Mouse (Mus musculus) MEL (cell line): ENCODE measurements at regions not wholly inside any gene's neighbourhood (a gene's known extent, or its start where the extent isn't known, plus 50 kb on each side); places are given as distances from the start of the nearest gene placed in this dataset.

Experiments used
- DNase-seq: peaks from one replicate; pipeline ENCODE4 v3.0.0; 2011; ENCODE audit warnings: low read depth, low spot score
- H3K27ac ChIP-seq: 2 replicates; pipeline ENCODE4 v1.5.1; 2012; ENCODE audit warnings: low read depth, mild to moderate bottlenecking, control low read depth, low read length, moderate library complexity; ENCODE audit not compliant: control insufficient read depth
- H3K27me3 ChIP-seq, 2 experiments: fragments of 150-350 bp in 1 of 2; sonication (generic) in 1 of 2; 2 replicates each; pipeline ENCODE4 v1.6.1; 2012; ENCODE audit warnings: low read length in 2 of 2, mild to moderate bottlenecking in 2 of 2, improper control_type of control experiment in 1 of 2, moderate library complexity in 1 of 2; ENCODE audit not compliant: insufficient read depth in 2 of 2, control insufficient read depth in 1 of 2
- H3K36me3 ChIP-seq, 2 experiments: 2 replicates each; pipeline ENCODE4 v1.6.1; 2012 to 2014; ENCODE audit warnings: low read length in 2 of 2, improper control_type of control experiment in 1 of 2, inconsistent platforms in 1 of 2, mild to moderate bottlenecking in 1 of 2; ENCODE audit not compliant: insufficient read depth in 2 of 2, control insufficient read depth in 1 of 2
- H3K4me1 ChIP-seq, 2 experiments: fragments of 150-350 bp in 1 of 2; sonication (generic) in 1 of 2; 2 replicates each; pipeline ENCODE4 v1.6.1; 2012; ENCODE audit warnings: low read length in 2 of 2, improper control_type of control experiment in 1 of 2, mild to moderate bottlenecking in 1 of 2; ENCODE audit not compliant: insufficient read depth in 2 of 2, control insufficient read depth in 1 of 2
- H3K4me3 ChIP-seq, 2 experiments: fragments of 150-350 bp in 1 of 2; sonication (generic) in 1 of 2; 2 replicates each; pipeline ENCODE4 v1.5.1; 2012; ENCODE audit warnings: low read depth in 2 of 2, low read length in 2 of 2, mild to moderate bottlenecking in 2 of 2, moderate library complexity in 2 of 2, control low read depth in 1 of 2, improper control_type of control experiment in 1 of 2; ENCODE audit not compliant: control insufficient read depth in 1 of 2, insufficient read depth in 1 of 2
- H3K79me2 ChIP-seq: 2 replicates; pipeline ENCODE4 v1.6.1; 2012; ENCODE audit warnings: mild to moderate bottlenecking, low read length, moderate library complexity; ENCODE audit not compliant: control insufficient read depth, poor library complexity, insufficient read depth
- H3K9ac ChIP-seq: 2 replicates; pipeline ENCODE4 v1.6.1; 2012; ENCODE audit warnings: low read depth, mild to moderate bottlenecking, control low read depth, low read length, moderate library complexity; ENCODE audit not compliant: control insufficient read depth, poor library complexity, severe bottlenecking
- H3K9me3 ChIP-seq: fragments of 150-350 bp; sonication (generic); replicated peaks from 2 replicates; pipeline ENCODE4 v1.6.1; 2012; ENCODE audit warnings: mild to moderate bottlenecking, low read length, improper control_type of control experiment, moderate library complexity; ENCODE audit not compliant: insufficient read depth
- BHLHE40 ChIP-seq: IDR thresholded peaks from 2 replicates; pipeline ENCODE4 v1.6.1; 2012; ENCODE audit warnings: low read depth, mild to moderate bottlenecking, inconsistent platforms, low read length, improper control_type of control experiment, borderline replicate concordance
- CHD1 ChIP-seq: IDR thresholded peaks from 2 replicates; pipeline ENCODE4 v1.6.1; 2012; ENCODE audit warnings: low read depth, mild to moderate bottlenecking, inconsistent platforms, low read length, improper control_type of control experiment
- CTCF ChIP-seq, 3 experiments: IDR thresholded peaks in 2 of 3; conservative IDR thresholded peaks in 1 of 3; 2 replicates each; pipeline ENCODE4 v1.5.1; 2011 to 2012; ENCODE audit warnings: low read length in 3 of 3, low read depth in 2 of 3, mild to moderate bottlenecking in 2 of 3, improper control_type of control experiment in 1 of 3, inconsistent platforms in 1 of 3, mixed read lengths in 1 of 3, moderate library complexity in 1 of 3; ENCODE audit not compliant: control insufficient read depth in 1 of 3, insufficient read depth in 1 of 3, poor library complexity in 1 of 3, severe bottlenecking in 1 of 3
- E2F4 ChIP-seq: IDR thresholded peaks from 2 replicates; pipeline ENCODE4 v1.6.1; 2011; ENCODE audit warnings: low read depth, low read length, improper control_type of control experiment, borderline replicate concordance
- ELF1 ChIP-seq: IDR thresholded peaks from 2 replicates; pipeline ENCODE4 v1.6.1; 2014; ENCODE audit warnings: low read depth, mild to moderate bottlenecking, inconsistent platforms, low read length, improper control_type of control experiment, moderate library complexity
- EP300 ChIP-seq, 2 experiments: IDR thresholded peaks; 2 replicates each; pipeline ENCODE4 v1.6.1; 2011; ENCODE audit warnings: improper control_type of control experiment in 2 of 2, low read length in 2 of 2, low read depth in 1 of 2, mild to moderate bottlenecking in 1 of 2
- ETS1 ChIP-seq: IDR thresholded peaks from 2 replicates; pipeline ENCODE4 v1.6.1; 2012; ENCODE audit warnings: low read depth, mild to moderate bottlenecking, inconsistent platforms, low read length, improper control_type of control experiment, moderate library complexity
- GABPA ChIP-seq: IDR thresholded peaks from 2 replicates; pipeline ENCODE4 v1.6.1; 2012; ENCODE audit warnings: low read depth, mild to moderate bottlenecking, inconsistent platforms, low read length, improper control_type of control experiment, moderate library complexity
- HCFC1 ChIP-seq: IDR thresholded peaks from 2 replicates; pipeline ENCODE4 v1.6.1; 2012; ENCODE audit warnings: low read depth, mild to moderate bottlenecking, inconsistent platforms, low read length, improper control_type of control experiment, moderate library complexity
- JUND ChIP-seq: IDR thresholded peaks from 2 replicates; pipeline ENCODE4 v1.6.1; 2011; ENCODE audit warnings: low read depth, mild to moderate bottlenecking, improper control_type of control experiment, low read length
- KAT2A ChIP-seq: conservative IDR thresholded peaks from 2 replicates; pipeline ENCODE4 v1.6.1; 2012; ENCODE audit warnings: low read depth, low read length, improper control_type of control experiment, inconsistent platforms
- MAX ChIP-seq: IDR thresholded peaks from 2 replicates; pipeline ENCODE4 v1.6.1; 2011; ENCODE audit warnings: low read length, improper control_type of control experiment
- MAZ ChIP-seq: IDR thresholded peaks from 2 replicates; pipeline ENCODE4 v1.6.1; 2012; ENCODE audit warnings: low read depth, mild to moderate bottlenecking, inconsistent platforms, low read length, improper control_type of control experiment
- MXI1 ChIP-seq: IDR thresholded peaks from 2 replicates; pipeline ENCODE4 v1.6.1; 2011; ENCODE audit warnings: mild to moderate bottlenecking, low read depth, low read length, improper control_type of control experiment
- MYB ChIP-seq: IDR thresholded peaks from 2 replicates; pipeline ENCODE4 v1.6.1; 2011; ENCODE audit warnings: mild to moderate bottlenecking, low read depth, low read length, improper control_type of control experiment
- MYC ChIP-seq: IDR thresholded peaks from 2 replicates; pipeline ENCODE4 v1.6.1; 2011; ENCODE audit warnings: low read depth, mild to moderate bottlenecking, low read length, improper control_type of control experiment, moderate library complexity
- NELFE ChIP-seq: IDR thresholded peaks from 2 replicates; pipeline ENCODE4 v1.6.1; 2011; ENCODE audit warnings: low read depth, low read length, improper control_type of control experiment
- NRF1 ChIP-seq: IDR thresholded peaks from 2 replicates; pipeline ENCODE4 v1.6.1; 2014; ENCODE audit warnings: low read depth, mild to moderate bottlenecking, inconsistent platforms, low read length, improper control_type of control experiment, moderate library complexity; ENCODE audit not compliant: poor library complexity, insufficient read depth, severe bottlenecking
- POLR2AphosphoS5 ChIP-seq: IDR thresholded peaks from 2 replicates; pipeline ENCODE4 v1.6.1; 2012; ENCODE audit warnings: low read depth, borderline replicate concordance, mild to moderate bottlenecking, inconsistent platforms, low read length, moderate library complexity, mixed read lengths
- RAD21 ChIP-seq: IDR thresholded peaks from 2 replicates; pipeline ENCODE4 v1.6.1; 2011; ENCODE audit warnings: mild to moderate bottlenecking, low read depth, low read length, improper control_type of control experiment
- TAL1 ChIP-seq: IDR thresholded peaks from 2 replicates; pipeline ENCODE4 v1.6.1; 2012; ENCODE audit warnings: mild to moderate bottlenecking, inconsistent platforms, low read length, moderate library complexity, mixed read lengths
- TBP ChIP-seq: IDR thresholded peaks from 2 replicates; pipeline ENCODE4 v1.8.0; 2011; ENCODE audit warnings: low read depth, low read length, improper control_type of control experiment
- TCF12 ChIP-seq: IDR thresholded peaks from 2 replicates; pipeline ENCODE4 v1.6.1; 2014; ENCODE audit warnings: low read depth, mild to moderate bottlenecking, inconsistent platforms, low read length, improper control_type of control experiment, moderate library complexity
- UBTF ChIP-seq: IDR thresholded peaks from 2 replicates; pipeline ENCODE4 v1.6.1; 2012; ENCODE audit warnings: low read depth, mild to moderate bottlenecking, inconsistent platforms, low read length, improper control_type of control experiment, moderate library complexity, borderline replicate concordance; ENCODE audit not compliant: insufficient read depth
- USF1 ChIP-seq: IDR thresholded peaks from 2 replicates; pipeline ENCODE4 v1.6.1; 2014; ENCODE audit warnings: low read depth, mild to moderate bottlenecking, inconsistent platforms, low read length, improper control_type of control experiment, moderate library complexity
- ZNF384 ChIP-seq: IDR thresholded peaks from 2 replicates; pipeline ENCODE4 v1.6.1; 2012; ENCODE audit warnings: low read depth, mild to moderate bottlenecking, inconsistent platforms, low read length, improper control_type of control experiment

DNA sequence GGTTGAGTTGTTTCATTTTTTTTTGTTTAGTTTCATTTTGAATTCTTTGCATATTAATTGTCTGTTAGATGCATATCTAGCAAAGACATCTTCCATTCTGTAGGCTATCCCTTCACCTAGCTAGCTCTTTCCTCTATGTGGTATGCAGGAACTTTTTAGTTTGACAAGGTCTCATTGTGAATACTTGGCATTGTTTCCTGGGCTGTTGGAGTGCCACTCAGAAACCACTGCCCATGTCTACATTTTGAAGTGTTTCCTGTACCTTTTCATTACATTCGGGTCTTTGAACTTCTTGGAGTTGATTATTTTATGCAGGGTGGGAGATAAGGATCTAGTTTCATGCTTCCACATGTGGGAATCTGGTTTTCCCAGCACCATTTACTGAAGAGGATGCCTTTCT is 104.8 kb upstream of the Sox14 start:
- Histone ChIP-seq H3K4me3 (no peak overlapping the region), H3K9ac (no peak overlapping the region), H3K79me2 (no peaks in the 10 kb centered on the region), H3K27me3 (no peaks in the 10 kb centered on the region), H3K36me3 (no peaks in the 10 kb centered on the region), H3K4me1 (no peaks in the 10 kb centered on the region), H3K27ac (no peak overlapping the region), H3K9me3 (no peaks in the 10 kb centered on the region)
- TF ChIP-seq MYB = no peak
- no peak for TF ChIP-seq NRF1
- TF ChIP-seq UBTF = no peak
- no peak for TF ChIP-seq E2F4
- no peak for TF ChIP-seq TCF12
- no peak for TF ChIP-seq TBP
- no peak for TF ChIP-seq KAT2A
- no peak for TF ChIP-seq ELF1
- no peak for TF ChIP-seq CTCF (IDR thresholded peaks at IDR 0.05 in 2 of 3, conservative IDR thresholded peaks at IDR 0.05 in 1 of 3; ENCODE audit: control insufficient read depth in 1 of 3, insufficient read depth in 1 of 3, low read depth in 2 of 3, low read length in 3 of 3, poor library complexity in 1 of 3, severe bottlenecking in 1 of 3)
- TF ChIP-seq MYC = no peak
- TF ChIP-seq MAX = no peak
- TF ChIP-seq POLR2AphosphoS5 = no peak
- TF ChIP-seq MXI1 = no peak
- TF ChIP-seq GABPA = no peak
- no peak for DNase-seq

DNA sequence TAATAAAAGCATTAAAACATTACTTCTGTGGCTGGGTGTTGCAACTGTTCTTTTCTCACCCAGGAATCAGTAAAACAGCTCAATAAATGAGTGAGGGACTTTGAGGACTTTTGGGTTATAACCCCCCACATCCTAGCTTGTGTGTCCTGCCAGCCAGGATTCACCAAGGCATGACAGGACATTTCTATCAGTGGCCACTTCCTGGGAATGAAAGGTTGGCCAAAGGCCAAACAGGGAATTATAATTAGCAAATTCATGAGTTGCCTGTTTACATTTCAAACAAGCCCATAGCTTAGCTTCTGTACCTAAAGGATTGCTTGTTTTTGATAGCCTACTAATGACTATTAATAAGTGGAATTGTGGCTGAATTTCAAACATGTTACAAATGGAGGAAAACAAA is 85.6 kb upstream of the Sox14 start:
- no peaks in the 10 kb centered on the region for H3K9me3 ChIP-seq

More for the DNA sequence above, 85.6 kb upstream of the Sox14 start:
- TF ChIP-seq TBP (no peak), UBTF (no peak), CHD1 (no peak), E2F4 (no peak), BHLHE40 (no peak), MAX (no peak), NELFE (no peak), ZNF384 (no peak), MXI1 (no peak), GABPA (no peak), MAZ (no peak), POLR2AphosphoS5 (no peak), USF1 (no peak), ETS1 (no peak), JUND (no peak), HCFC1 (no peak), EP300 (IDR thresholded peaks at IDR 0.05; ENCODE audit: low read depth in 1 of 2, low read length in 2 of 2) (no peak), RAD21 (no peak), TAL1 (no peak)
- Histone ChIP-seq H3K27me3 (no peaks in the 10 kb centered on the region; a peak in 1 of 4 replicates), H3K4me3 (no peak overlapping the region), H3K79me2 (no peaks in the 10 kb centered on the region), H3K36me3 (no peaks in the 10 kb centered on the region), H3K9ac (no peak overlapping the region), H3K4me1 (no peaks in the 10 kb centered on the region), H3K27ac (no peak overlapping the region)
- no peak for DNase-seq
